Mouse (Mus musculus): ENCODE data around the gene Otub1. TPM values are rescaled to one million over a fixed set of nuclear protein-coding genes. Genes with fewer than 3 reads are reported as not detected.

Otub1 gene
- polyA plus RNA-seq, 1 experiment from 2014 or later: 157 TPM

Other genes with a start within 250 kb of the Otub1 start
- gene Ppp1r14b, start 231.3 kb downstream of the Otub1 start, polyA plus RNA-seq (2015; fragmentation: Nextera tagmentation; extraction: Ambion mirVana): 53.7 and 70.6 TPM in 2 replicates
- gene Plcb3, start 229.8 kb downstream of the Otub1 start, polyA plus RNA-seq (2015; fragmentation: Nextera tagmentation; extraction: Ambion mirVana): 61.7 and 65.4 TPM in 2 replicates
- gene Fkbp2, start 225.8 kb downstream of the Otub1 start, polyA plus RNA-seq (2015; fragmentation: Nextera tagmentation; extraction: Ambion mirVana): 153 and 158 TPM in 2 replicates
- gene Vegfb, start 218.7 kb downstream of the Otub1 start, polyA plus RNA-seq (2015; fragmentation: Nextera tagmentation; extraction: Ambion mirVana): 19.0 and 19.7 TPM in 2 replicates
- gene Dnajc4, start 213.7 kb downstream of the Otub1 start, polyA plus RNA-seq (2015; fragmentation: Nextera tagmentation; extraction: Ambion mirVana): 28.8 TPM in 2 replicates
- 22.9 and 26.6 TPM in 2 replicates for gene Nudt22, start 210.2 kb downstream of the Otub1 start, polyA plus RNA-seq (2015; fragmentation: Nextera tagmentation; extraction: Ambion mirVana)
- 10.7 and 12.0 TPM in 2 replicates for gene Trpt1, start 210.2 kb downstream of the Otub1 start, polyA plus RNA-seq (2015; fragmentation: Nextera tagmentation; extraction: Ambion mirVana)
- 17.3 and 18.4 TPM in 2 replicates for gene Fermt3, start 186.8 kb downstream of the Otub1 start, polyA plus RNA-seq (2015; fragmentation: Nextera tagmentation; extraction: Ambion mirVana)
- 198 and 202 TPM in 2 replicates for gene Stip1, start 166.3 kb downstream of the Otub1 start, polyA plus RNA-seq (2015; fragmentation: Nextera tagmentation; extraction: Ambion mirVana)
- 10.0 and 14.0 TPM in 2 replicates for gene Macrod1, start 149.5 kb downstream of the Otub1 start, polyA plus RNA-seq (2015; fragmentation: Nextera tagmentation; extraction: Ambion mirVana)
- gene Flrt1, start 100.6 kb downstream of the Otub1 start, polyA plus RNA-seq (2015; fragmentation: Nextera tagmentation; extraction: Ambion mirVana): 3.4 and 3.6 TPM in 2 replicates
- 986 and 1,009 TPM in 2 replicates for gene Cox8a, start 11.3 kb upstream of the Otub1 start, polyA plus RNA-seq (2015; fragmentation: Nextera tagmentation; extraction: Ambion mirVana)
- 46.9 and 50.4 TPM in 2 replicates for gene Naa40, start 34.9 kb upstream of the Otub1 start, polyA plus RNA-seq (2015; fragmentation: Nextera tagmentation; extraction: Ambion mirVana)
- 5.4 and 9.7 TPM in 2 replicates for gene Rcor2, start 61.0 kb upstream of the Otub1 start, polyA plus RNA-seq (2015; fragmentation: Nextera tagmentation; extraction: Ambion mirVana)
- gene Mark2, start 135.5 kb upstream of the Otub1 start, polyA plus RNA-seq (2015; fragmentation: Nextera tagmentation; extraction: Ambion mirVana): 41.2 and 42.7 TPM in 2 replicates
- 19.8 and 22.5 TPM in 2 replicates for gene Spindoc, start 176.7 kb upstream of the Otub1 start, polyA plus RNA-seq (2015; fragmentation: Nextera tagmentation; extraction: Ambion mirVana)
- 4.6 and 5.0 TPM in 2 replicates for gene 2700081O15Rik, start 211.3 kb upstream of the Otub1 start, polyA plus RNA-seq (2015; fragmentation: Nextera tagmentation; extraction: Ambion mirVana)